Mouse (Mus musculus) cerebellum, adult 11-12 months (tissue): ENCODE results near the gene Olfr1315-ps1.

Source experiments
- DNase-seq: peaks from one replicate; pipeline ENCODE4 v3.0.0; 2022

Gene Olfr1315-ps1

GRCm38 (mm10) chr2:112115340-112115739 is at the start of gene Olfr1315-ps1:
TSS of gene Olfr1315-ps1 (minus strand) at chr2:112115440.
- DNase-seq = no peak

- DNase-seq = no peak
These were observed 38.7 kb upstream of the Olfr1315-ps1 start, which contains the start of gene Olfr1318 for GRCm38 (mm10) chr2:112153898-112154297. TSS of gene Olfr1318 (plus strand) at chr2:112154198.

GRCm38 (mm10) chr2:112140029-112140428 is 24.8 kb upstream of the Olfr1315-ps1 start, which contains the start of gene Olfr1317:
TSS of gene Olfr1317 (plus strand) at chr2:112140329.
- no peak for DNase-seq

- DNase-seq = no peak
These were observed 19.6 kb upstream of the Olfr1315-ps1 start, which contains the start of gene Olfr1316 for GRCm38 (mm10) chr2:112134877-112135276. TSS of gene Olfr1316 (minus strand) at chr2:112134977.

GRCm38 (mm10) chr2:112096681-112097080 is 18.6 kb downstream of the Olfr1315-ps1 start, which contains the start of gene Olfr1314:
TSS of gene Olfr1314 (minus strand) at chr2:112096781.
- no peak for DNase-seq

- DNase-seq = no peak
These were observed 37.5 kb downstream of the Olfr1315-ps1 start, which contains the start of gene Olfr1313 for GRCm38 (mm10) chr2:112077743-112078142. TSS of gene Olfr1313 (minus strand) at chr2:112077843.
